Mouse (Mus musculus) CD8-positive naive resting alpha-beta T cell, adult 57 days (primary cell): ENCODE results near the gene Sox13. TPM values are rescaled to one million over a fixed set of nuclear protein-coding genes. Genes with fewer than 3 reads are reported as not detected.

Source experiments
- total RNA-seq: library from RNA; stranded (reverse); gene quantifications from one replicate; pipeline ENCODE4 v1.2.4, GENCODE M21; 2023

Sox13 gene
- 0.18 TPM for total RNA-seq

DNA sequence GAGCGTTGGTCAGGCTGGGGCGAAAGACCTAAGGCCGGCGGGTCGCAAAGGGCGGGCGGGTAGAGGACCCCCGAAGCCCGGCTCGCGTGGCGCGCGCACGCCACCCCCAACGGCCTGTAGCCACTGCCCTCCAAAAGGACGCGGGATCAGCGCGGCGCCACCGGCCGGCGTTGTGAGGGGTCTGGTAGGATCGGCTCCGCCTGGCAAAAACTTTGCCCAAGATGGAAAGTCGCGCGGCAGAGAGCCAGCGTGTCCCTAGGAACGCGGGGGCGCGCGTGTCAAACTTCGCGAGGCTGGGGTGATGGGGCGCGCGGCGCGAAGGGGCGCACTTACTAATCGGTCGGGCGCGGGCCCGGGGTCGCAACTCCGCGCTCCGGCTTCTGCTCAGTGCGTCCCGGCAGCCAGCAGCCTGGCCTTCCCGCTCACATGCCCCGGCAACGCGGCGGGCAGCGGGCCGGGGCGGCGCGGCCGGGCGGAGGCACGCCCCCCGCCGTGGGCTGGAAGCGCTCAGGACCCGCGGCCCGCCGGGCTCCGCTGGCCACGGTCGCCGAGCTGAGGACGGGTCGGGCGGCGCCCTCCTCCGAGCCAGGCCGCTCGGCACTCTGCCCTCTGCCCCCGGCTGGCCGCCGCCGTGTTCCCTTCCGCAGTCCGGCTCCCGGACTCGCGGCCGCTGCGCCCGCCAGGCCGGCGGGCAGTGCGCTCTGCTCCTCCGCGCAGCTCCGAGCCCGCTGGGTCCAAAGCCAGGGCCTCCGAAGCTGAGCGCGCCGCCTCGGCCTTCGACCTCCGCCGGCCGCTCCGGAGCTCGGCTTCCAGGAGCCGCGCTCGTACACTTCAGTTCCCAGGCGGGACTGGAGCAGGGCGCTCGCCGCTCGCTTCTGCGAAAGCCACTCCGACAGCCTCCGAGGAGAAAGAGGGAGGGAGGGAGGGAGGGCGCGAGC, at the start of gene Sox13:
TSS of gene Sox13 (minus strand) at position 835 of the 938 bp plus-strand sequence.

DNA sequence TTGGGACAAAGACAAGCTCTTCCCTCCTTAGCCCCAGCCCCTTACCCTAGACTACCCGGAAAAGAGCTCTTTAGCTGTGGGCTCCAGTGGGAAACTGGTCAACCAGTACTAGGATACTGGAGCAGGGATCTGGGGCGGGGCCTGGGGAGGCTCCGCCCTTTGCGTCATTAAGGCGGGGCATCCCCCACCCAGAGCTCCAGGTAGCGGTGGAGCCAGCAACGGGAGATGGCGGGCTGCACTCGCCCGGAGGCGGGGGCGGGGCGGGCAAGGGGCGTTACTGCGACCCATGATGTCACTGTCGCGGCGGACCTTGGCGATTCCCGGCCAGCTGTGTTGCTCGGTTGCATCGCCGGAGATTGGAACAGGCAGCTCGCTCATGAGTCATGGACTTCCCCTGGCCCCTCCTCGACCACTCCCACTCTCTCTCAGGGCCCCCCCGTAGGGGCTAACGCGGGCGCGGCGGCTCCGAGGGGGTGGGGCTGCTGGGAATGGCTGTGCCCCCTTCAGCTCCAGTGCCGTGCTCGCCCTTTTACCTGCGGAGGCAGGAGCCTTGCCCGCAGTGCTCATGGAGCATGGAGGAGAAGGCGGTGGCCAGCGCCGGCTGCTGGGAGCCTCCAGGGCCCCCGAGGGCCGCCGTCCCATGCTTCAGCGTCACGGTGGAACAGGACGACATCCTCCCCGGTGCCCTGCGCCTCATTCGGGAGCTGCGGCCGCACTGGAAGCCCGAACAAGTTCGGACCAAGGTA, 60.7 kb downstream of the Sox13 start, which contains the start of gene Etnk2:
TSS of gene Etnk2 (plus strand) at position 297 of the 746 bp plus-strand sequence.

DNA sequence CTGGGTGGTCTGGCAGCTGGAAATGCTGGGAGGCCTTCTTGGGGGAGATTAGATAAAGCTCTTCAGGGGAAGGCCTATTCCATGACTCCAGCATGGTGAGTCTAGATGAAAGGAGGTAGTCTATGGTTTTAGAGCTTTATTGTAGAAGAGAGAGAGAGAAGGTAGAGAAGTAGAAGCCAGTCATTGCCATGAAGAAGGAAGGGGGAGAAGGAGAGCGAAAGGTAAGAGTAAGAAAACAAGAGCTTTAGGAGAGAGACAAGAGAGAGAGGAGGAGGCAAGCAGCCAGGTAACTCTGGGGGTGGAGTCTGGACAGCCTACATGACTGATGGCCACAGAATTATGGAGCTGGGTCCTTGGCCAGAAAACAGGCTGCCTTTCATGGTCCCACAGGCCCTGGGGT, 74.0 kb downstream of the Sox13 start, which contains the start of gene Ren1:
TSS of gene Ren1 (plus strand) at position 301 of the 400 bp plus-strand sequence.

Other genes with a start within 250 kb of the Sox13 start
- not detected for gene Golt1a, start 114.6 kb downstream of the Sox13 start, total RNA-seq
- not detected for gene Kiss1, start 102.5 kb downstream of the Sox13 start, total RNA-seq
- not detected for gene Ren1, start 73.9 kb downstream of the Sox13 start, total RNA-seq
- not detected for gene Etnk2, start 60.8 kb downstream of the Sox13 start, total RNA-seq
- 175 TPM for gene Snrpe, start 185.9 kb upstream of the Sox13 start, total RNA-seq
- 22.2 TPM for gene Zbed6, start 236.5 kb upstream of the Sox13 start, total RNA-seq
- gene Gm38394, start 236.9 kb upstream of the Sox13 start, total RNA-seq = 41.0 TPM